21 mouse cellular contexts compared by ENCODE assay signal in genomic region chr1:58213838-58214237, GRCm38 (mm10). TPM values are rescaled to one million over a fixed set of nuclear protein-coding genes. Genes with fewer than 3 reads are reported as not detected.
DNase-seq lines count a peak whose midpoint lies in the region; ATAC-seq and TF ChIP-seq lines count a peak whose summit lies in the region.
"Had no signal": no experiment of that assay in that cellular context is flagged by ENCODE, and none has a peak within 500 bp of the region (broad histone marks: within the 10 kb centered on the region; RNA-seq: fewer than 3 reads in every experiment).

No protein-coding gene starts in this region.

- no peaks in the 10 kb centered on the region for H3K36me3 ChIP-seq in limb, embryonic 13.5 days
- H3K36me3 ChIP-seq in limb, embryonic 10.5 days, result no peaks in the 10 kb centered on the region
- H3K36me3 ChIP-seq in embryonic facial prominence, embryonic 13.5 days, result no peaks in the 10 kb centered on the region
- no peaks in the 10 kb centered on the region for H3K36me3 ChIP-seq in limb, embryonic 14.5 days (ENCODE audit: control insufficient read depth, insufficient read depth, low read length)
- H3K36me3 ChIP-seq: forebrain, embryonic 15.5 days; heart, embryonic 10.5 days; hindbrain, embryonic 12.5 days had no signal

- ATAC-seq in limb, embryonic 13.5 days (ENCODE audit: low FRiP score, low read depth), result peak; percentile 54; the same call in 1 of the 2 replicates
- peak; percentile 17; the same call in 1 of the 2 replicates for ATAC-seq in embryonic facial prominence, embryonic 13.5 days (ENCODE audit: insufficient number of reproducible peaks, insufficient read depth, low FRiP score, low TSS enrichment, low read depth)
- ATAC-seq in limb, embryonic 14.5 days (ENCODE audit: low FRiP score, low read depth), result peak; percentile 44; the same call in 1 of the 2 replicates
- ATAC-seq: forebrain, embryonic 15.5 days; hindbrain, embryonic 16.5 days; inflammation-experienced regulatory T-cells, adult 6 months had no signal

- H3K4me1 ChIP-seq in limb, embryonic 13.5 days, result peaks cover 21% of the 10 kb centered on the region
- peaks cover 8% of the 10 kb centered on the region; the same call in 1 of the 2 replicates for H3K4me1 ChIP-seq in limb, embryonic 10.5 days
- peaks cover 23% of the 10 kb centered on the region for H3K4me1 ChIP-seq in embryonic facial prominence, embryonic 13.5 days
- peaks cover 19% of the 10 kb centered on the region for H3K4me1 ChIP-seq in limb, embryonic 14.5 days (ENCODE audit: control insufficient read depth, insufficient read depth, low read length)
- H3K4me1 ChIP-seq: hindbrain, embryonic 12.5 days had no signal

- no peak overlapping the region for H3K4me2 ChIP-seq in limb, embryonic 13.5 days (replicated peaks)
- no peak overlapping the region for H3K4me2 ChIP-seq in embryonic facial prominence, embryonic 13.5 days
- H3K4me2 ChIP-seq in limb, embryonic 14.5 days (replicated peaks; ENCODE audit: low read depth, low read length, severe bottlenecking), result no peak overlapping the region
- H3K4me2 ChIP-seq: forebrain, embryonic 15.5 days; hindbrain, embryonic 12.5 days had no signal

- no peak for TF ChIP-seq POLR2A in limb, embryonic 14.5 days (IDR thresholded peaks at IDR 0.05; ENCODE audit: borderline replicate concordance, extremely low read depth, insufficient read depth, insufficient read length)

- no peak overlapping the region for H3K4me3 ChIP-seq in limb, embryonic 13.5 days
- H3K4me3 ChIP-seq in limb, embryonic 10.5 days, result no peak overlapping the region
- H3K4me3 ChIP-seq in embryonic facial prominence, embryonic 13.5 days, result no peak overlapping the region
- H3K4me3 ChIP-seq in limb, embryonic 14.5 days (replicated peaks; ENCODE audit: low read length), result no peak overlapping the region
- H3K4me3 ChIP-seq: forebrain, embryonic 15.5 days; heart, embryonic 10.5 days; hindbrain, embryonic 12.5 days had no signal

- H3K9me3 ChIP-seq in limb, embryonic 13.5 days, result no peaks in the 10 kb centered on the region
- H3K9me3 ChIP-seq in limb, embryonic 10.5 days (replicated peaks), result no peaks in the 10 kb centered on the region
- H3K9me3 ChIP-seq in embryonic facial prominence, embryonic 13.5 days, result no peaks in the 10 kb centered on the region
- H3K9me3 ChIP-seq in limb, embryonic 14.5 days (ENCODE audit: control insufficient read depth, low read length), result no peaks in the 10 kb centered on the region
- H3K9me3 ChIP-seq: forebrain, embryonic 15.5 days; heart, embryonic 10.5 days; hindbrain, embryonic 12.5 days had no signal

- DNase-seq in limb, embryonic 10.5 days (ENCODE audit: low spot score), result no peak
- DNase-seq in limb, embryonic 14.5 days (ENCODE audit: low spot score), result peak; percentile 12
- DNase-seq in cerebellum, adult 8-10 months, result no peak
- no peak for DNase-seq in adrenal gland, postnatal 25 days
- DNase-seq in spleen, adult 12 weeks (ENCODE audit: low spot score), result no peak
- DNase-seq: adrenal gland, postnatal 10 days; cerebellum, adult 18-20 months; cerebellum, postnatal 10 days; gastrocnemius, postnatal 10 days; heart, adult 18-20 months; heart, postnatal 10 days; heart, postnatal 4 days had no signal

- H3K27me3 ChIP-seq in limb, embryonic 13.5 days, result no peaks in the 10 kb centered on the region
- H3K27me3 ChIP-seq in limb, embryonic 10.5 days (ENCODE audit: low read depth, poor library complexity, severe bottlenecking), result no peaks in the 10 kb centered on the region
- no peaks in the 10 kb centered on the region for H3K27me3 ChIP-seq in embryonic facial prominence, embryonic 13.5 days
- no peaks in the 10 kb centered on the region for H3K27me3 ChIP-seq in limb, embryonic 14.5 days (ENCODE audit: control insufficient read depth, insufficient read depth, low read length)
- H3K27me3 ChIP-seq: forebrain, embryonic 15.5 days; hindbrain, embryonic 12.5 days had no signal

- WGBS in limb, embryonic 13.5 days, result 64% methylated on average over 5 of the region's 5 CpGs
- 81% methylated on average over 5 of the region's 5 CpGs for WGBS in limb, embryonic 10.5 days
- 41% methylated on average over 5 of the region's 5 CpGs for WGBS in embryonic facial prominence, embryonic 13.5 days
- 65% methylated on average over 5 of the region's 5 CpGs for WGBS in limb, embryonic 14.5 days

- no peak overlapping the region for H3K27ac ChIP-seq in limb, embryonic 13.5 days
- H3K27ac ChIP-seq in limb, embryonic 10.5 days, result no peak overlapping the region
- peak overlapping the region; percentile 44; the same call in 1 of the 2 replicates for H3K27ac ChIP-seq in embryonic facial prominence, embryonic 13.5 days
- H3K27ac ChIP-seq in limb, embryonic 14.5 days (replicated peaks; ENCODE audit: low read depth, low read length), result no peak overlapping the region
- H3K27ac ChIP-seq: forebrain, embryonic 15.5 days; heart, embryonic 10.5 days; hindbrain, embryonic 12.5 days had no signal

- no peak overlapping the region for H3K9ac ChIP-seq in limb, embryonic 13.5 days
- no peak overlapping the region for H3K9ac ChIP-seq in embryonic facial prominence, embryonic 13.5 days
- no peak overlapping the region for H3K9ac ChIP-seq in limb, embryonic 14.5 days (ENCODE audit: low read depth, low read length, severe bottlenecking)
- H3K9ac ChIP-seq: forebrain, embryonic 15.5 days; hindbrain, embryonic 12.5 days had no signal

RNA-seq across cellular contexts. Expression of gene Aox4, which starts 3.6 kb away (rescaled TPM):
- polyA plus RNA-seq in limb, embryonic 13.5 days (2015; fragmentation: Nextera tagmentation; extraction: Ambion mirVana), result 0.38 and 0.51 TPM in 2 replicates
- 0.04 and 0.14 TPM in 2 replicates for polyA plus RNA-seq in limb, embryonic 10.5 days (2016; fragmentation: Nextera tagmentation; extraction: Ambion mirVana)
- polyA plus RNA-seq in embryonic facial prominence, embryonic 13.5 days (2015; fragmentation: Nextera tagmentation; extraction: Ambion mirVana), result 1.9 TPM in 2 replicates
- 0.37 and 0.78 TPM in 2 replicates for polyA plus RNA-seq in limb, embryonic 14.5 days (2012; rRNA removed)
- polyA plus RNA-seq in limb, embryonic 14.5 days (2014; fragmentation: Nextera tagmentation; extraction: Ambion mirVana), result 1.3 and 2.5 TPM in 2 replicates
- not detected in 2 replicates for total RNA-seq in adrenal gland, postnatal 25 days (2021)
- total RNA-seq: heart, adult 18-20 months; heart, postnatal 10 days; heart, postnatal 4 days; MEL had no signal
- polyA plus RNA-seq: C2C12; inflammation-experienced regulatory T-cells, adult 6 months had no signal
